Mouse (Mus musculus) forebrain, embryonic 11.5 days (tissue): ENCODE data around the gene Zfp780b. TPM values are rescaled to one million over a fixed set of nuclear protein-coding genes. Genes with fewer than 3 reads are reported as not detected.
"Not testable (repeated sequence)": the region's sequence is repeated elsewhere in the genome, so short reads cannot be mapped to it uniquely, and the experiment has no call there.

Source experiments
- ATAC-seq: fragments of 200-750 bp; cut with Nextera tagmentation; replicated peaks from 2 replicates; pipeline ENCODE4 v1.8.0; 2017; ENCODE audit warnings: moderate TSS enrichment; ENCODE audit not compliant: low FRiP score
- DNase-seq: peaks from one replicate; pipeline ENCODE4 v3.0.0-alpha.2; 2017; ENCODE audit warnings: low spot score
- H3K27ac ChIP-seq: fragments of 300-500 bp; sonication (generic); 2 replicates; pipeline ENCODE4 v1.5.1; 2014; ENCODE audit warnings: low read depth, low read length
- H3K27me3 ChIP-seq: fragments of 300-500 bp; sonication (generic); 2 replicates; pipeline ENCODE4 v1.6.1; 2014; ENCODE audit warnings: mild to moderate bottlenecking, low read length, mixed read lengths; ENCODE audit not compliant: control insufficient read depth, insufficient read depth
- H3K36me3 ChIP-seq: fragments of 300-500 bp; sonication (generic); 2 replicates; pipeline ENCODE4 v1.6.1; 2014; ENCODE audit warnings: mild to moderate bottlenecking, low read length, moderate library complexity, mixed read lengths; ENCODE audit not compliant: control insufficient read depth, insufficient read depth
- H3K4me1 ChIP-seq: fragments of 300-500 bp; sonication (generic); replicated peaks from 2 replicates; pipeline ENCODE4 v1.6.1; 2014; ENCODE audit warnings: low read length, mixed read lengths; ENCODE audit not compliant: control insufficient read depth, insufficient read depth
- H3K4me2 ChIP-seq: fragments of 300-500 bp; sonication (generic); 2 replicates; pipeline ENCODE4 v1.6.1; 2014; ENCODE audit warnings: low read depth, mild to moderate bottlenecking, low read length, moderate library complexity, mixed read lengths; ENCODE audit not compliant: severe bottlenecking
- H3K4me3 ChIP-seq: fragments of 300-500 bp; sonication (generic); 2 replicates; pipeline ENCODE4 v1.5.1; 2014; ENCODE audit warnings: low read depth, low read length
- H3K9ac ChIP-seq: fragments of 300-500 bp; sonication (generic); 2 replicates; pipeline ENCODE4 v1.6.1; 2014; ENCODE audit warnings: low read length
- H3K9me3 ChIP-seq: fragments of 300-500 bp; sonication (generic); 2 replicates; pipeline ENCODE4 v1.6.1; 2016; ENCODE audit warnings: low read length, mixed read lengths; ENCODE audit not compliant: control insufficient read depth
- WGBS: fragments of 180-500 bp; shearing (Covaris S2); extraction: QIAGEN DNeasy Blood & Tissue Kit; methylation state at CpG from one replicate; pipeline ENCODE4 v1.1.7; 2014; 5-methylcytosine and 5-hydroxymethylcytosine counted together
- polyA plus RNA-seq: library from polyadenylated mRNA; unstranded; fragments of >200 nt; fragmentation: Nextera tagmentation; extraction: Ambion mirVana; gene quantifications from 2 replicates; pipeline ENCODE4 v1.2.1, GENCODE M21; 2014

Zfp780b gene
- polyA plus RNA-seq, 1 experiment from 2014 or later: 22.2 TPM

- ATAC-seq (no peak), DNase-seq (no peak)
- Histone ChIP-seq H3K4me3 (no peak overlapping the region), H3K4me2 (peak overlapping the region; percentile 32; the same call in 1 of the 2 replicates), H3K27me3 (no peaks in the 10 kb centered on the region), H3K36me3 (no peaks in the 10 kb centered on the region), H3K27ac (no peak overlapping the region), H3K9me3 (no peaks in the 10 kb centered on the region), H3K9ac (0 out of 2 replicates have a peak overlapping the region, but pooled peaks have one; percentile 5), H3K4me1 (peaks cover 3% of the 10 kb centered on the region; the same call in 1 of the 2 replicates)
- WGBS: 30% methylated on average over 7 of the region's 7 CpGs
Measured at GRCm38 (mm10) chr7:27933050-27933799, 45.7 kb downstream of the Zfp780b start.

GRCm38 (mm10) chr7:27928818-27929695, 49.9 kb downstream of the Zfp780b start, which contains the start of gene Zfp974:
TSS of gene Zfp974 (minus strand) at chr7:27929460.
- peak within 1 kb of the TSS; percentile 61 for H3K4me2 ChIP-seq
- no peak within 1 kb of the TSS for H3K27ac ChIP-seq
- no peaks in the 10 kb centered on the region for H3K27me3 ChIP-seq
- peak within 1 kb of the TSS; percentile 67 for H3K9ac ChIP-seq
- peak within 1 kb of the TSS; percentile 64 for H3K4me3 ChIP-seq
- H3K9me3 ChIP-seq: no peaks in the 10 kb centered on the region
- H3K4me1 ChIP-seq: peaks cover 3% of the 10 kb centered on the region; the same call in 1 of the 2 replicates
- peak; percentile 80 for ATAC-seq
- peak; percentile 83 for DNase-seq
- 4% methylated on average over 40 of the region's 40 CpGs for WGBS
- no peaks in the 10 kb centered on the region for H3K36me3 ChIP-seq

GRCm38 (mm10) chr7:27927041-27927440, 51.9 kb downstream of the Zfp780b start:
- H3K27ac ChIP-seq, H3K4me2 ChIP-seq, H3K27me3 ChIP-seq, ATAC-seq, H3K4me3 ChIP-seq, H3K9ac ChIP-seq, H3K4me1 ChIP-seq, H3K9me3 ChIP-seq, H3K36me3 ChIP-seq, DNase-seq: not testable (repeated sequence)
- WGBS: 56% methylated on average over 4 of the region's 4 CpGs

- 63% methylated on average over 3 of the region's 4 CpGs for WGBS
- H3K9me3 ChIP-seq, H3K36me3 ChIP-seq, ATAC-seq, H3K4me3 ChIP-seq, DNase-seq, H3K27ac ChIP-seq, H3K27me3 ChIP-seq, H3K9ac ChIP-seq, H3K4me2 ChIP-seq, H3K4me1 ChIP-seq: not testable (repeated sequence)
Measured at GRCm38 (mm10) chr7:27910952-27911351, 68.0 kb downstream of the Zfp780b start.

Other genes with a start within 250 kb of the Zfp780b start
- 93.9 and 94.3 TPM in 2 replicates for gene Zfp60, start 247.8 kb downstream of the Zfp780b start, polyA plus RNA-seq
- 3.1 and 3.3 TPM in 2 replicates for gene Zfp626, start 172.0 kb downstream of the Zfp780b start, polyA plus RNA-seq
- 12.8 and 13.9 TPM in 2 replicates for gene Zfp59, start 140.6 kb downstream of the Zfp780b start, polyA plus RNA-seq
- gene Zfp607a, start 121.6 kb downstream of the Zfp780b start, polyA plus RNA-seq: 4.4 and 4.7 TPM in 2 replicates
- gene Zfp974, start 49.7 kb downstream of the Zfp780b start, polyA plus RNA-seq: 12.5 and 17.3 TPM in 2 replicates
- 8.4 and 8.9 TPM in 2 replicates for gene Zfp850, start 34.9 kb upstream of the Zfp780b start, polyA plus RNA-seq
- 404 and 450 TPM in 2 replicates for gene Psmc4, start 70.9 kb upstream of the Zfp780b start, polyA plus RNA-seq
- gene Fcgbp, start 92.1 kb upstream of the Zfp780b start, polyA plus RNA-seq: 0.25 and 0.33 TPM in 2 replicates
- 0.11 and 0.12 TPM in 2 replicates for gene 9530053A07Rik, start 150.3 kb upstream of the Zfp780b start, polyA plus RNA-seq
- 39.5 and 42.9 TPM in 2 replicates for gene Fbl, start 190.5 kb upstream of the Zfp780b start, polyA plus RNA-seq
- 17.0 and 18.2 TPM in 2 replicates for gene Dyrk1b, start 200.3 kb upstream of the Zfp780b start, polyA plus RNA-seq